19 mouse cellular contexts compared by ENCODE assay signal in genomic region chr2:30679041-30679440, GRCm38 (mm10).
A peak's percentile ranks its signal among the peaks of the same experiment; 100 is the strongest.
DNase-seq lines count a peak whose midpoint lies in the region; ATAC-seq and TF ChIP-seq lines count a peak whose summit lies in the region.
"Had no signal": no experiment of that assay in that cellular context is flagged by ENCODE, and none has a peak within 500 bp of the region (broad histone marks: within the 10 kb centered on the region; RNA-seq: fewer than 3 reads in every experiment).

No protein-coding gene starts in this region.

- no peaks in the 10 kb centered on the region for H3K27me3 ChIP-seq in kidney, adult 2 months (replicated peaks; ENCODE audit: control insufficient read depth, insufficient read depth, low read length)
- H3K27me3 ChIP-seq in lung, embryonic 15.5 days, result no peaks in the 10 kb centered on the region
- no peaks in the 10 kb centered on the region for H3K27me3 ChIP-seq in heart, postnatal 0 days (ENCODE audit: control insufficient read depth, insufficient read depth, low read length)

- intact Hi-C loops in heart, postnatal 36 days (cut with DNase I), result no loop called here

- H3K4me1 ChIP-seq in kidney, adult 2 months (ENCODE audit: control insufficient read depth, insufficient read depth, low read length), result peaks cover 10% of the 10 kb centered on the region
- H3K4me1 ChIP-seq in lung, embryonic 15.5 days, result peaks cover 33% of the 10 kb centered on the region
- H3K4me1 ChIP-seq in heart, postnatal 0 days (ENCODE audit: control insufficient read depth, insufficient read depth), result peaks cover 23% of the 10 kb centered on the region

- H3K4me3 ChIP-seq in kidney, adult 2 months (ENCODE audit: insufficient read depth, low read depth, low read length), result no peak overlapping the region
- no peak overlapping the region for H3K4me3 ChIP-seq in lung, embryonic 15.5 days
- no peak overlapping the region for H3K4me3 ChIP-seq in heart, postnatal 0 days (ENCODE audit: low read depth, low read length)
- H3K4me3 ChIP-seq: limb, embryonic 13.5 days; neural tube, embryonic 12.5 days had no signal

- H3K9ac ChIP-seq in lung, embryonic 15.5 days, result no peak overlapping the region
- H3K9ac ChIP-seq in heart, postnatal 0 days (replicated peaks; ENCODE audit: low read depth, low read length), result no peak overlapping the region
- H3K9ac ChIP-seq: limb, embryonic 13.5 days; neural tube, embryonic 12.5 days had no signal

- no peak for TF ChIP-seq POLR2A in kidney, adult 2 months (IDR thresholded peaks at IDR 0.05; ENCODE audit: low read depth, low read length)

- peak overlapping the region; percentile 21; the same call in 1 of the 2 replicates for H3K27ac ChIP-seq in kidney, adult 2 months (ENCODE audit: insufficient read depth, low read depth, low read length)
- H3K27ac ChIP-seq in lung, embryonic 15.5 days, result 0 out of 2 replicates have a peak overlapping the region, but pooled peaks have one; percentile 9
- H3K27ac ChIP-seq in heart, postnatal 0 days (ENCODE audit: low read depth), result peak overlapping the region; percentile 43; the same call in 1 of the 2 replicates
- H3K27ac ChIP-seq: limb, embryonic 13.5 days; neural tube, embryonic 12.5 days; stomach, postnatal 0 days had no signal

- TF ChIP-seq EP300 in heart, postnatal 0 days (IDR thresholded peaks at IDR 0.05; ENCODE audit: low read depth), result no peak

- no peak for TF ChIP-seq CTCF in kidney, adult 2 months (conservative IDR thresholded peaks at IDR 0.05; ENCODE audit: insufficient read depth, insufficient read length, low read depth, low read length)
- TF ChIP-seq CTCF in heart, postnatal 0 days (IDR thresholded peaks at IDR 0.05; ENCODE audit: low read depth), result no peak

- no peak overlapping the region for H3K4me2 ChIP-seq in lung, embryonic 15.5 days
- no peak overlapping the region for H3K4me2 ChIP-seq in heart, postnatal 0 days (ENCODE audit: low read depth, low read length)
- H3K4me2 ChIP-seq: limb, embryonic 13.5 days; neural tube, embryonic 12.5 days had no signal

- no peaks in the 10 kb centered on the region for H3K36me3 ChIP-seq in kidney, adult 2 months (ENCODE audit: control insufficient read depth, insufficient read depth, low read length)
- no peaks in the 10 kb centered on the region for H3K36me3 ChIP-seq in lung, embryonic 15.5 days
- H3K36me3 ChIP-seq in heart, postnatal 0 days (replicated peaks; ENCODE audit: control insufficient read depth, insufficient read depth, low read length), result no peaks in the 10 kb centered on the region
- H3K36me3 ChIP-seq: limb, embryonic 13.5 days; neural tube, embryonic 12.5 days had no signal

- H3K9me3 ChIP-seq in lung, embryonic 15.5 days, result peaks cover 4% of the 10 kb centered on the region; the same call in 1 of the 2 replicates
- H3K9me3 ChIP-seq in heart, postnatal 0 days (replicated peaks; ENCODE audit: control insufficient read depth, low read length), result 0 out of 2 replicates have a peak, but pooled peaks cover 10% of the 10 kb centered on the region

- ATAC-seq in lung, embryonic 15.5 days (ENCODE audit: borderline replicate concordance, extremely low read depth, low FRiP score, low TSS enrichment), result no peak
- ATAC-seq in heart, postnatal 0 days (ENCODE audit: insufficient read depth, low read depth), result no peak
- ATAC-seq in monocyte, adult 5-6 weeks (replicated peaks; ENCODE audit: insufficient number of reproducible peaks, low FRiP score, low TSS enrichment, poor library complexity, severe bottlenecking), result no peak
- ATAC-seq: activated CD4-positive, CD25-positive, alpha-beta regulatory T cell, adult 4 months; forebrain, embryonic 16.5 days had no signal

- peak; percentile 92 for DNase-seq in heart, adult 11 months
- DNase-seq in heart, postnatal 36 days, result no peak
- DNase-seq in kidney, adult 2 months, result no peak
- no peak for DNase-seq in kidney, postnatal 25 days
- no peak for DNase-seq in lung, postnatal 14 days
- no peak for DNase-seq in heart, postnatal 0 days (ENCODE audit: low spot score)
- DNase-seq: adrenal gland, postnatal 25 days; cerebellum, adult 9-11 months; lung, postnatal 10 days; midbrain, embryonic 14.5 days; right cerebral cortex, postnatal 14 days; thymus, postnatal 4 days had no signal
